Mouse (Mus musculus) granulocyte monocyte progenitor cell, adult 5-6 weeks (primary cell): Measurements from ENCODE around the gene Mrgpra3. TPM values are rescaled to one million over a fixed set of nuclear protein-coding genes. Genes with fewer than 3 reads are reported as not detected.

ENCODE experiments used
- ATAC-seq: replicated peaks from 2 replicates; pipeline ENCODE4 v1.8.0; 2016; ENCODE audit warnings: mild to moderate bottlenecking, moderate TSS enrichment, inconsistent platforms; ENCODE audit not compliant: poor library complexity, severe bottlenecking
- total RNA-seq, 2 experiments: library from RNA; stranded (forward) in 1 of 2; stranded (reverse) in 1 of 2; fragments of 200-712, 200-1000 nt in 1 of 2; fragments of >200 nt in 1 of 2; fragmentation: Nextera tagmentation in 1 of 2; gene quantifications; 2 replicates each; pipeline ENCODE4 v1.2.3; 2014 to 2017

Gene Mrgpra3
- not detected in 2 replicates for total RNA-seq (2014; fragmentation: Nextera tagmentation)
- total RNA-seq (2017), result not detected in 2 replicates

DNA sequence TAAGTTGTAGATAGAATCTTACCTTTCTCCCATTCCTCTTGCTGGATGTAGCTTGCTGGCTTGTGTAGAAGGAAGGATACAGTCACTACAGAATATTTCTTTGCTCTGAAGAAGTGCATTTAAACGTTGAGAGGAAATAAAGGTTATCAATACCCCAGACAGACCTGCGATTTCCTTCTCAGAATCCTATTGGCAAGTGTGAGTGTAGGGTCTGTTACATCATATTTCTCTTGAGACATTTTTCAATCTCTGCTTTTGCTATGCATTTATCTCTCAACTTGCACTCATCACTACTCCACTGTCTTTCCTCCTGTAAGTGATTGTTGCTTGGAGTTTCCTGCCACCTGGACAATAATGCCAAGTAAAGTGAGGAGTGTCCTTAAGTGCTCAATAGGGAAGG is at the start of gene Mrgpra3:
Gene Mrgpra3, minus strand, starts transcription at position 101 of the 400 bp plus-strand sequence.
- ATAC-seq, result no peak

Other genes starting within 250 kb of the Mrgpra3 start
- gene Mrgpra1, start 247.1 kb downstream of the Mrgpra3 start, total RNA-seq (2014; fragmentation: Nextera tagmentation), result not detected in 2 replicates
- gene Mrgpra1, start 247.1 kb downstream of the Mrgpra3 start, total RNA-seq (2017), result not detected in 2 replicates
- 3.9 and 18.8 TPM in 2 replicates for gene Mrgpra2a, start 149.2 kb downstream of the Mrgpra3 start, total RNA-seq (2014; fragmentation: Nextera tagmentation)
- gene Mrgpra2a, start 149.2 kb downstream of the Mrgpra3 start, total RNA-seq (2017), result 1.5 and 4.7 TPM in 2 replicates
- 24.9 and 52.5 TPM in 2 replicates for gene Mrgpra2b, start 72.5 kb downstream of the Mrgpra3 start, total RNA-seq (2014; fragmentation: Nextera tagmentation)
- 11.4 and 18.1 TPM in 2 replicates for gene Mrgpra2b, start 72.5 kb downstream of the Mrgpra3 start, total RNA-seq (2017)